Mouse (Mus musculus): ENCODE measurements around the gene Wfdc15b.
"Not testable (repeated sequence)": the region's sequence is repeated elsewhere in the genome, so short reads cannot be mapped to it uniquely, and the experiment has no call there.

Gene Wfdc15b

DNA sequence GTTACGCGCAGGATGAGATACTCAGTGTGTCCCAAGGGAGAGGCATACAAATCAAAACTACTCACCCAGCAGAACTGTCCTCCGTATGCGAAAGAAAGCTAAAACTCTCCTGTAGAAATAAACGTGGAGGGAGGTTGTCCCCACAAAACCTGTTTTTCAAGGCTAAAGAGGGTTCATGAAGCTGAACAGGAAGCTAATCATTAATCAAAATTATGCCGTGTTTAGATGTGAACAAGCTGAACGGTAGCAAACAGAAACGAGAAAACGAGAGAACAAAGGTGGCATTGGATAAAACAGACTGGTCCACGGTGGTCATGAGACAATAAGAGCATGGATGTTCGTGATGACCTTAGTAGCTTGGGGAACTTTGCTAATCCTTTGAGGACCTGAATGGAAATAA, at the start of gene Wfdc15b:
TSS of gene Wfdc15b (minus strand) at position 139 of the 400 bp plus-strand sequence.
- DNase-seq (ENCODE audit: low spot score in 2 of 2), result no peak

DNA sequence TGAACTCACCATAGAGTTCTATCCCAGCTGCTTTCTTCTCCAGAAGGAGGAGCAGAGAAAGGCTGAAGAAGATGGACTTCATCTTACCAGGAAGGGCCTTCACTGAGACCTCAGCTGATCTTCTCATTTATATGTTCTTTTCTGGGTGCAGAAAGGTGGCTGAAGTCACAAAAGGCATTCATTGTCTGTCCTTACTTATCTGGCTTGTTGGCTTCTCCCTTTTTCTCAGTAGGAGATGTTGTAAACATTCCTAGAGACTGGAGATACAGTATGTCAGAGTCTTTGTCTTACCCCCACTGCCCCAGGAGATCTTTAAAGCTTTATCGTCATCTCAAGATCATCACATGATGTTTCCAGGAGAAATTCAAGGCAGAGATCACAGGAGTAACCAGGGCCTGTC, 35.1 kb upstream of the Wfdc15b start, which contains the start of gene Svs3b:
TSS of gene Svs3b (minus strand) at position 101 of the 400 bp plus-strand sequence.
- DNase-seq (ENCODE audit: low spot score in 2 of 2), result not testable (repeated sequence)

DNA sequence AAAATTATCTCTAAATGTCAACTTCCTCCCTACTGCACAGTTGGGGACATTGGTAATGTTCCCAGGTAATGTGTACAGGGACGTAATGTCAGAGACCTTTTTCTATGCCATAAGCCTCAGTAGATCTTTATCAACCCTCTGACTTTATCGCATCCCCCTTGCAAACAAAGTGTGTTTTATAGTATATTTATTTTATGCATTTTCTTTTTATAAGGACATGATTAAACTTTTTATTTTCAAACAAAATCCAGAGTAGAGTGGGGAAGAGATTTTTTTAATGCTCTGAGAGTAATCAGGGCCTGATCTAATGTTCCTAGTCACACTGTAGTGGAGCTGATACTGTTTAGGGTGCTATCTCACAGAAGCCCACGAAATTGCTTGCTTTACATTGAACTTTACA, 16.9 kb upstream of the Wfdc15b start, which contains the start of gene Svs2:
TSS of gene Svs2 (minus strand) at position 101 of the 400 bp plus-strand sequence.
- no peak for DNase-seq (ENCODE audit: low spot score in 2 of 2)

DNA sequence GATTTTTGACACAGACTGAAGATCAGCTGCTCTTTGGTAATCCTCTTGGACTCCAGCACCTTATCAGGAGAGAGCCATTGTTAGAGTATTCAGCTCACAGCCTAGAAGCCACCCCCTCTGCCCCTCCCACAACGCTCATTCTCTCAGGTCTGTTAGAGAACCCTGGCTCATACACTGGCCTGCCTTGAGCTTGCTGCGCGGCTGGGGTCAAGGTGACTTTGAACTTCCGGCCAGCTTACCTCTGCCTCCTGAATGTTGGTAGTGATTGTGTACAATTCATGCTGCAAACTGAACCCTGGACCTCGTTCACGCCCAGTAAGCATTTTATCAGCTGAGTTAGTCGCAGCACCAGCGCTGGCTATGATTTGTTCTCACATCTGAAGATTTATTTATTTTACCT, 11.2 kb upstream of the Wfdc15b start:
- no peak for DNase-seq (ENCODE audit: low spot score in 2 of 2)

DNA sequence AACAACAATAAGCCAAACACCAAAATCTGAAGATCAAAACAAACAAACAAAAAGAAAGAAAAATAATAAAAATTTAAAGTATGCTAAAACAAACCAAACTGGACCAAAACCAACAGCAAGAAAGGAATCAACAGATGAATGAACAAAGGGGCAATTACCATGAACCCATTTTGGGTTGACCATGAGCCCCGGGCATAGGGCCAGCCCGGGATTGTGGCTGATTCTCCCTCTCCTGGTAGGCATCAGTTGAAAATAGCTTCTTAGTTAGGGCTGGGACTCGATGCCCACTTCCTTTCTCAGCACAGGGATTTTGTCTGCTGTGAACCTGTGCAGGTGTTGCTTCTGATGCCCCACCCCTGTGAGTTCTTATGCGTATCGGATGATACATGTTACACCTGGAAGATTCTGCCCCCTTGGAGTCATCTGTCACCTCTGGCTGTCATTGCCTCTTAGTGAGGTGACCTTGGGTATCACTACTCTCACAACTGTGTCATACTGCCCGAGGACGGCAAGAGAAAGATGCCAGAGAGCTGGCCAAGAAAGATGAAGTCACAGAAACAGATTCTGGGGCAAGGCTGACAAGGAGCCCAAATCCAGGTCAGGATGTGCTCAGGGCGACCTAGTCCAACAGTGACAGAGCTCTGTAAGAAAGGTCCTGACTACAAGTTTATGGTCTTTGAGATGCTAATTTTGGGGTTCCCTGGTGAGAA, 7.1 kb upstream of the Wfdc15b start:
- DNase-seq (ENCODE audit: low spot score in 2 of 2), result no peak

DNA sequence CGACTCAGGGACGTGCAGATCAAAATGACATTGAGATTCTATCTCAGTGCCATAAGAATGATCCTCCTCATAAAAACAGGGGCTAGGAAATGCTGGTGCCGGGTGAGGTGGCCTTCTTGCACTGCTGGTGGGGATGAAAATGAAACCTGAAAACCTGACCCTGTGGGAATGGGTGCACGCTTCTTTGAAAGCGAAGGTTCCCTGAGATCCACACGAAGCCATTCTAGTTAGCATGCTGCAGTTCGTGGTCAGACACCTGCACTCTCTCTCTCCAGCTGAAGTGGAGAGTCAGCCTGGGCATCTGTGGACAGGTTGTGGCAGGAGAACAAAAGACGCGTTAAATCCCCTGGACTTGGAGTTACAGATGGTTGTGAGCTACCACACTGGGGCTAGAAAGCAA, 2.2 kb downstream of the Wfdc15b start:
- DNase-seq (ENCODE audit: low spot score in 2 of 2), result no peak

DNA sequence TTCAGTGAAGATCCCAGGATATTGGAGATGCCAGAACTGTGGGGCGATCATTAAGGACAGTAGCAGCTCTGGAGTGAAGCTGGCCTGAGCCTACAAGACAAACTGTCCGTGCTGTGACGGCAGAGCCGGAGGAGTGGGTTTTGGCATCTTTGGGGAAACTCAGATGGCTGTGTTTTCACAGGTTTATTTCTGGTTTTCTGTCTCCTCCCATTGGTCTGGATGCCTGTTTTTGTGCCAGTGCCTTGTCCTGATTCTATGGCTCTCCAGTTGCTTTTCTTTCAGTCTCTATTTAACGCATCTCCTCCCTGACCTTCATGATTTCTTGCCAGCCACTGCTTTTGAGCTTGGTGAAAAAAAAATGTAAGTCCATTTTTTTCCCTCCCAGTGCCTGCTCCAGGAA, 8.7 kb downstream of the Wfdc15b start:
- DNase-seq (ENCODE audit: low spot score in 2 of 2), result no peak

DNA sequence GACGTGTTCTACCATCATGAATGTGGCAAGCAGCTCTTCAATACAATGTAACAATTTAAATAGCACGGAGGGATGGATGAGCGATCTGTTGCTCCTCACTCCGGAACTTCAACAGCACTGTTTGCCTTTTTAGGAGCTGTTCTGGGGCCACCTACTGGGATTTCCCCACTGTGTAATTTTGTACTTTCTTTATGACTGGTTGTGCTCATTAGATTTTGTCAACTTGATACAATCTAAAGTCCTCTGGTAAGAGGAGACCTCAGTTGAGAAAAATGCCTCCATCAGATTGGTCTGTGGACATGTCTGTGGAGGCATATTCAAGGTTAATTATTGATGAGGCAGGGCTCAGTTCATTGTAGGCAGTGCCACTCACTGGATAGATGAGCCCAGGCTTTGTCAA, 10.6 kb downstream of the Wfdc15b start:
- no peak for DNase-seq (ENCODE audit: low spot score in 2 of 2)

DNA sequence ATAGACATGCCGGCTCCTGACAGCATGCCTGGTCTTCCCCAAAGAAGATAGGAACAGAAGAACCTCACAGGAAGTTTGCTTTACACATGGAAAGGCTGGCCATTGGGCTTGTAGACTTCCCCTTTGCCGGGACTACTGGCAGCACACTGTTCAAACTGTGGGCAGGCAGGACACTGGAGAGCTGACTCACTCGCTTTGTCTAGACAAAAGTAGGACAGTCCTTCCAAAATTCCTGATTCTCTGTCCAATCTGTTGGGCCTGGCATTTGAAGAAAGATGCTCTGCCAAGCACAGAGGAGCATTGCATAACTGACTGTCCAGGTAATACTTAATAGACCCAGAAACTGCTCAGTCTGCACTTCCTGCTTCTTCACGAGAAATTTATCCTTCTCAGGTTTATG, 14.8 kb downstream of the Wfdc15b start:
- DNase-seq (ENCODE audit: low spot score in 2 of 2), result no peak

DNA sequence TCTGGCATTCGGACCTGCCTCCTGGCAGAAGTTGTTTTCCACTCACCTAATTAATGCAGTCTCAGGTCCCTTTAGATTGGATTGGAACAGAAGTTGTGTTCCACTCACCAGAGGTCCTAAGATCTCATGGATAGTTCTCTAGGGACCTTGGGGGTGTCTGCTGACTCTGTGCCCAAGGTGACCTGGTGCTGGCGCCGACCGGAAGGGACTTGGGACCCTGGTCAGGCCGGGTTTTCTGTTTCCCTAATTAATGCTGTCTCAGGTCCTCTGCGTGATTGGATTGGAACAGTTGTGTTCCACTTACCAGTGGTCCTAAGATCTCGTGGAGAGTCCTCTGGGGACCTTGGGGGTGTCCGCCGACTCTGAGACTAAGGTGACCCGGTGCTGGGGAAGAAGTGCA, 15.4 kb downstream of the Wfdc15b start:
- DNase-seq (ENCODE audit: low spot score in 2 of 2), result not testable (repeated sequence)

DNA sequence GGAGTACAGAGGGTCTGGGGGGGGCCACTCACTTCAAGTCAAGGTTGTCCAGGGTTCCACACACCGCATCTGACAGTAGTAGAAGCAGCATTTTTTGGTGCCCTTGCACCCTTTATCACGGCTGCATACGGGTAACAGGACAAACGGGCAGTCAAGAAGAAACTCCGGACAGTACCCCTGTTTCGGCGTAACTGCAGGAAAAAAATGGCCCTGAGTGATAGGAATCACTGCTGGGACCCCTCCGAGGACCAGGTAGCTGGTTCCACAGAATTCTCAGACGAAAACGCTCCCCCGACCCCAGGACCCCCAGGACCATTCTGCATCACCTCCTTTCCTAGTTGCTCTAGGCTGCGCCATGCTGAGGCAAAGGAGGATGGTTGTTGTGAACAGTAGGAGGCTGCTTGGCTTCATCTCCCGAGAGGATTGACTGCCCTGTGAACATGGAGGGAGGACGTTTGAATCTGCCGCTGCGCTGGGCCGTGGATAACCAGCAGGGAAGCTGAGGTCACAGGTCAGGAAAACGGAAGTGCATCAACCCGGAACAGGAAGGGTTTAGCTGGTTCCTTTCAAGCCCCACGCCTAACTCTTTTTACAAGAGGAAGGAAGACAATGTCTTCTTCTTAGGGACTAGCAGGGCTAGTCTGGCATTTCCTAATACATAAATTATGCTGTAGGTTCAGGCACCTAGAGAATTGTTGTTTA, 21.7 kb downstream of the Wfdc15b start, which contains the start of gene Wfdc15a:
TSS of gene Wfdc15a (minus strand) at position 505 of the 702 bp plus-strand sequence.
- no peak for DNase-seq (ENCODE audit: low spot score in 2 of 2)

DNA sequence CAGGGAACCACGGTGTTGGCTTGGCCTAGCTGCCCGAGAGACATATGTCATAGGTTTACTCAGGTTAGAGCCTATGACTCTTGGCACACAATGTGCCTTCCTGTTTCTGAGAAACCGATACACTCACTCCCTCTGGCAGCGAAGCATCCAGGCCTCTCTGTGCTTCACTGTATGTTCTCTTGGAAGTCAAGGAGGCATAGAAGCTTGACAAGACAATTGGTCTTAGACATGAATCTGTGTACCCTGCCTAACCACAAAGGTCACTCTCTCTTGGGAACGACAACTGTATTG, 24.8 kb downstream of the Wfdc15b start:
- DNase-seq (ENCODE audit: low spot score in 2 of 2), result no peak

DNA sequence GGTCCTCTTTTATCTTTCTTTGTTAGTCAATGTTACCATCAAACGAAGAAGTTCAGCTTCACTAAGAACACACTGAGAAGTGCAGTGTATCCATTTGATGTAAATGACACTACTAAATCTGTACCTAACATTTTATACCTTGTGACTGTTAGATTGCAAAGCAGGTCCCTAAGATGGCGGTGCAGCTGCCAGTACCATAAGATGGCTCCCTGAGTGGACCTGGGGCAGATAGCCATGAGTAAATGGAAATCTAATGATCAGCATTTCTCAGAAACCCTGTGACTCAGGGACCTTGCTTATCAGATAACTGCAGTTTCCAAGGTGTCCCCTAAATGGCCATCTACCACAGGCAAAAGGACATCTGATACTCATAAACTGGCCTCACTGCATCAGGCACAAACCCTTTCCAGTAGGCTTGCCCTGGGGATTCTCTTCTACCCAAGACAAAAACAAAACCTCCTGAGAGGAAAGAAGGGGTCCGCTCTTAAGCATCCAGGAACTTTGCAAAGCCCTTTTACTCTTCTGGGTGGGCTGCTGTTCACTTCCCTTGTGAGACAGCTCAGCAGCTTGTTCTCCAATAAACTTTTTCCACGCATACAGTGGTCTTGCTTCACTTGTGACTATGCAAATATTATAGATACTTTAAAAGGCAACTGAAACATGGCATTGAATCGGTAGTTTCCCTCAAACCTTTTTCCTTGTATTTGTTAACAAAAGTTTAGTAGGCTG, 25.3 kb downstream of the Wfdc15b start:
- DNase-seq (ENCODE audit: low spot score in 2 of 2), result no peak

DNA sequence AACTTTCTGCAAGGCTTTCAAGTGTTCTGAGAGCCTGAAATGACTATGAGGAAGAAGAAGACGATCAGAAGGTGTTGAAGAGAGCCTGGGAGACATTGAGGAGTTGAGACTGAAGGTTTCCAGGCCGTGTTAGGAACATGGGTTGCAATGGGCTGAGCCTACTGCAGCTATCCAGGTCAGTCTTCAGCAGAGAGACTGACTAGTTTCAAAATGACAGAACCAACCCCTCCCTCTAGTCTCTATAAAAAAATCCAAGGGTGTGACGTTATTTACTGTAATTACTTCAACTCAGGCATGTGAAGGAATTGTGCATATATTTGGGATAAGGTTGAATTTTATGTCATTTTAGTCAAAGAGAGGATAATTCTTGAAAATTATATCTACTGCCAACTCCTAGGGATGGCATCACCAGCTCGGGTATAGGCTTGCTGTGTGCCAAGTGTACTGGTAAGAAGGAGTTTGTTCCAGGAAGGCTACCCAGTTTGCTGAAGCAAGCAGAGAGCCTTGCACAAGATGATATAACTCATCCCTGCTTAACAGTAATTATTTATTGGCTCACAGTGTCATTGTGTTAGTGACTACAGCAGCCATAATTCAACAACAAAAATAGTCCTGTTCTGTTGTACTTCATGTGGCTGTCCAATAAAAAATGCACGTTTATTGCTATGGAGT, 26.4 kb downstream of the Wfdc15b start:
- no peak for DNase-seq (ENCODE audit: low spot score in 2 of 2)

DNA sequence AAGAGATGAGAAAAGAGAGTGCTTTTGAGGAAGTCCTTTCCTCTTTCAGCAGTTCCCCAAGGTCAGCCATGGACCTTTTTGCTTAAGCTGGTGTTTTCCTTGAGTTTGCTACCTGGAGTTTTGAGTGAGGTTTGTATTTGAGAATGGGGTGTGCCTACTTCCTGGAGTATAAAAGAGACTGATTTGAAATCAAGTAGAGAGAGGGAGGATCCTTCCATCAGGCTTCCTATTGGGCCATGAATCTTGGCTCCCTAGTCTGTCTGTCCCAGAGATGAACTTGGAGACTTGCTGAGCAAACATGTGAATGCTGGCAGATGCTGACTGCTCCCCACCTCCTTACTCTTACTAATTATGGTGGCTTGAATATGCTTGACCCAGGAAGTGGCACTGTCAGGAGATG, 29.2 kb downstream of the Wfdc15b start:
- no peak for DNase-seq (ENCODE audit: low spot score in 2 of 2)

DNA sequence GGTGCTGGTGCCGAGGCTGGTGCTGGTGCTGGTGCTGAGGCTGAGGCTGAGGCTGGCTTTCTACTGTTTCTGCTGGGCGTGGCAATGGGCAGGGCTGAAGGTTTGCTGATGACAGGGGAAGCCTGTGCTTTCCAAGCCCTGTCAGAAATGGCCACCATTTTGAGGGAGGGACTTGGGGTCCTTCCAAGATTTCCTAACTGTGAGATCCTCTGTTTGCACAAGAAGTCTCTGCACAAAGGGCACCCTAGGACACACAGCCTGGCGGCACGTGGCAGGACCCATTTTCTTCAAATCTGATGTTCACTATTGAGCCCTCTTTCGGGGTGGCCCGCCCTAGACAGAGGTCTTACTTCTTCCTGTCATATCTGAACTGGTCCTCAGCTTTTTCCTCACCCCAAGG, 30.9 kb downstream of the Wfdc15b start, which contains the start of gene Wfdc12:
TSS of gene Wfdc12 (minus strand) at position 33 of the 400 bp plus-strand sequence.
- no peak for DNase-seq (ENCODE audit: low spot score in 2 of 2)

DNA sequence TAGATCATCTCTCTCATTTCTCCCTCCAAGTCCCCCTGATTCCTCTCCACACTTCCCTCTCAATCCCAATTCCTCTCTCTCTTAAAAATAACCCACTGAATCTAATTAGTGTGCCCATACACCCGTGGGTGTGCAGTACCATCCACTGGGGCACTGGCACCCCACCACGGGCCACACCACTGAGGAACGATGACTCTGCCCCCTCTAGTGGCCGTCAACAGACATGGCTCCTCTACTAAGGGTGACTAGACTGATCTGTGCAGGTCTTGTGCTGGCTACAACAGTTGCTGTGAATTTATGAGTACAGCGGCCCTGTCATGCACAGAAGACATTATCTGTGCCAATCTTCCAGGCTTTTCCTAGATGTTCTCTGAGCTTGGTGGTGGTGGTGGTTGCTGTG, 32.7 kb downstream of the Wfdc15b start:
- no peak for DNase-seq (ENCODE audit: low spot score in 2 of 2)

DNA sequence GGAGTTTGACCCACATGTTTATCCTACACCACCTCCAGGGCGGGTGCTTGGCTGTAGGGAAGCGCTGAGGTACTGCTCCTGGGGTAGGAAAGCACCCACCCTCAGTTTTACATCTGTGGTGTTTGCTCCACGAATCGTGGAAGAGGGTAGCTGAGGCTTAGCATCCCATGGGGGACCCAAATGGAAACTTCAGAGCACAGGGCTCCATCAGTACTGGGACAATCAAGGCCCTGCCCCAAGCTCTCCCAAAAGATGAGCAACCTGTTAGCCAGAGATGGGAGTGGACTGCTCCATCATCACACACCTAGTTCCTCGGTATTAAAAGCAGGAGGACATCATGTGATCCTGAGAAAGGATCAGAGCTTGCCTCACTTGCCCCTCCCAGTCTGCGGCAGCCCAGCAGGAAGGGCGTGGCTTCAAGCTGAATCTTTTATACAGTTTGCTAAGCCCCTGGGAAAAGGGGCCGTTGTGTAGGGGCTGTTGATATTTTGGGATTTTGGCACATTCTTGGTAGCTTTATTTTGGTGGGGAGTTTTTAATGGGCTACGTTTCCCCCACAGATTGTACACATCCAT, 37.2 kb downstream of the Wfdc15b start:
- DNase-seq (ENCODE audit: low spot score in 2 of 2), result no peak

DNA sequence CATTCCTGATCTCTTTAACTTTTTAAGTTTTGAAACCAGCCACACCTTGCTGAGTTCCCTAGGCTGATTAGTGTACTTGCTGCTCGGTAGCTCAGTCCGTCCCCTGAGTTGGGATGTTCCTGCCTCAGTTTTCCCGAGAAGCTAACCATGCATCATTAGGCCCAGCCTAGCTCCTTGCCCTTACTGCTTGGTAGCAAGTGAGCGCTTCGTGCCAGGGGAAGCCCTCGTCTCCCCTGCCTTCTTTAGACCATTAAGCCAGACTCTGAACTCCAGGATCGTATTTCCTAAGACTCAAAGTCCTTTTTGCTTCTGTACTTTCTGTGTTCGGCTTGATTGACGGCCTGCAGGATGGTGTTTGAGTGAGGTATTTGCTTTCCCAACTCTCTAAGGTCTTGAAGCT, 38.1 kb downstream of the Wfdc15b start:
- no peak for DNase-seq (ENCODE audit: low spot score in 2 of 2)

DNA sequence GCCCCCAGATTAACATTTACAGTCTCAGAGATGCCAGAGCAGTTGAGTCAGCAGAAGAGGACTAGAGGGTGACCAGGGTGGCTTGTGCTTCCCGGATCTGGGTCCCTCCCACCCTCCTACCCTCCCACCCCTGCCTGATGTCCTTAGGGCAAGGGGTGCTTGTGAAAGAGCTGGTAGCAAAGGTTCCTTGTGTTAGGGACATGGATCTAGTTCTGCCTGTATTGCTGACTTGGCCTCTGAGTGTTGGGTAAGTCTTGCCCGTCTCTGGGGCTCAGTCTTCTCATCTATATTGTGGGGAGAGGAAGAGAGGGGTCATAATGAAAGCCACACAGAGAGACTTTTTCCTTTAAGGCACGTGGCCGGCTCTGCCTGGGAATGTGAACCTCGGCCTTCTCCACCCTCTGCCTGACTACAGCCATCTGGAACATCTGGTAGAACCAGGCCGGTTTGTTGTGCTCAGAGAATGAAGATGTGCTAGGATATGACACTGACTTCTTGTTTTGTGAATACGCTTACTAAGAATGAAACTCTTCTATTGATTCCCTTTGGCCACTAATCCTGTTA, 38.7 kb downstream of the Wfdc15b start, which contains the start of gene Wfdc5:
TSS of gene Wfdc5 (minus strand) at position 51 of the 564 bp plus-strand sequence.
- DNase-seq (ENCODE audit: low spot score in 2 of 2), result no peak

DNA sequence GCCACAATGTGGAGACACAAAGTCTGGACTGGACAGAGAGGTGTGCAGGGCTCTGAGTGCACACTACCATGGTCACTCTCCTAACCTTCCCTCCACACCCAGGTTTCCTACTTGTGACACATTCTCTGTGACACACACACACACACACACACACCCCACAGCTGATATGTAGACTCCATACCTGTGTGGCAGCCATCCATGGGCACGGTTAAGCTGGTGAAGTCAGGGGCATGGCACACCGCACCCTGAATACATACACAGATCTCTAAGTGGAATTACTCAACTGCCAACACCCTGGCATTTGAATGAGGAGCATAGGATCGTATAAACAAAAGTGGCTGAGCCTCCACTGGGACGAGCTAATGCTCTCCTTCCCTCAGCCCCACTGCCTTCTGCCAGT, 40.7 kb downstream of the Wfdc15b start:
- DNase-seq (ENCODE audit: low spot score in 2 of 2), result no peak

Data from spleen, postnatal 36 days (tissue).